Mouse (Mus musculus): ENCODE measurements around the gene Map2k6. TPM values are rescaled to one million over a fixed set of nuclear protein-coding genes. Genes with fewer than 3 reads are reported as not detected.
"Not testable (repeated sequence)": the region's sequence is repeated elsewhere in the genome, so short reads cannot be mapped to it uniquely, and the experiment has no call there.

The Map2k6 gene
- polyA plus RNA-seq (2015; fragmentation: Nextera tagmentation; extraction: Ambion mirVana): 22.9 and 24.9 TPM in 2 replicates

DNA sequence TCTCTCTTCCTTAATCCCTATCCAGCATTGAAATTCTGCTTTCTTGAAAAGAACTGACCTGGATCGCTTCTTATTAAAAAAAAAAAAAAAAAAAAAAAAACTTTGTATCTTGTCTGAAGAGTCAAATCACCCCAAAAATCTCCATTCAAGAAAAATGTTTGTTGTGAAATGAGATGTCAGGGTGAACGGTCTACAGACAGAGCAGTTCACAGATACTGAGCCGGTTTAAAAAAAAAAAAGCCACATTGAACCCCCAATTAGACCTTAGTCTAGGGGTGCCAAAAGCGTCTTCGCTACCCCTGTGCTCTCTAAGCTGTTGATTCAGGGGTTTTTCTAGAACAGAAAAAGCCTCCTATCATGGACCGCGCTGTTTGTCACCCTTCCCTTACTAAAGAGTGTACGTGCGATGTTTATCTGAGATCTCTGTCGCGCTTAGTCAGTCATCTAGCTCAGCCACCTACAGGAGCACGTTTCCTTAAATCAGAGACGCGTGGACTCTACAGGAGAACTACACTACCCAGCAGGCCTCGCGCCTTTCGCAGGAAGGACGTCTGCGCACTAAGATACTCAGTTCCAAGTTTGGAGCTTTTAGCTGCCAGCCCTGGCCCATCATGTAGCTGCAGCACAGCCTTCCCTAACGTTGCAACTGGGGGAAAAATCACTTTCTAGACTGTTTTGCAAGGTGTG, at the start of gene Map2k6:
Gene Map2k6, plus strand, starts transcription at position 570 of the 687 bp plus-strand sequence.
- Histone ChIP-seq H3K36me3 (no peaks in the 10 kb centered on the region), H3K9ac (replicated peaks) (peak within 1 kb of the TSS; percentile 48), H3K4me2 (replicated peaks) (peak within 1 kb of the TSS; percentile 69), H3K9me3 (no peaks in the 10 kb centered on the region), H3K4me3 (replicated peaks) (peak within 1 kb of the TSS; percentile 60), H3K27me3 (peaks cover 9% of the 10 kb centered on the region; the same call in 1 of the 2 replicates), H3K4me1 (replicated peaks) (peaks cover 53% of the 10 kb centered on the region), H3K27ac (no peak within 1 kb of the TSS)
- peak; percentile 94 for ATAC-seq
- 9% methylated on average over 20 of the region's 20 CpGs for WGBS

DNA sequence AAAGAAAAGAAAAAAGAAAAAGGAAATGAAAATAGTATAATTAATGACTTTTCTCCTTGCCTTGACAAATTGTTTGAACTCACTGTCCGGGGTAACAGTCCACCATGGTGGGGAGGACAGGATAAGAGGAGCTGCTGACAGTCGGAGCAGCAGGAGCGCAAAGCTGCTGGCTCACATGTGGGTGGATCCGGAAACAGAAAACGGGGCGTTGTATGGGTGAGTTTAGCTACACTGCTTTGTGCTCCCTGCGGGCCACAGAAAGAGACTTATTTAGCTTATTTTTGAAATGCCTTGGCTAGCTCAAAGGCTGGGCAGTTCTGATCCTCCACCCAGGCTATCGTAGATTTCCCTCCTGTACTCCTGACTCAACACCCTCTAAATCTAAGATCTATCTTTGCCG, 44.7 kb upstream of the Map2k6 start:
- Histone ChIP-seq H3K4me2 (replicated peaks) (no peak overlapping the region), H3K27ac (no peak overlapping the region), H3K4me3 (replicated peaks) (no peak overlapping the region), H3K9ac (replicated peaks) (no peak overlapping the region), H3K27me3 (no peaks in the 10 kb centered on the region), H3K4me1 (replicated peaks) (no peaks in the 10 kb centered on the region), H3K36me3 (no peaks in the 10 kb centered on the region), H3K9me3 (no peaks in the 10 kb centered on the region)
- WGBS: 92% methylated on average over 9 of the region's 9 CpGs
- ATAC-seq: no peak

DNA sequence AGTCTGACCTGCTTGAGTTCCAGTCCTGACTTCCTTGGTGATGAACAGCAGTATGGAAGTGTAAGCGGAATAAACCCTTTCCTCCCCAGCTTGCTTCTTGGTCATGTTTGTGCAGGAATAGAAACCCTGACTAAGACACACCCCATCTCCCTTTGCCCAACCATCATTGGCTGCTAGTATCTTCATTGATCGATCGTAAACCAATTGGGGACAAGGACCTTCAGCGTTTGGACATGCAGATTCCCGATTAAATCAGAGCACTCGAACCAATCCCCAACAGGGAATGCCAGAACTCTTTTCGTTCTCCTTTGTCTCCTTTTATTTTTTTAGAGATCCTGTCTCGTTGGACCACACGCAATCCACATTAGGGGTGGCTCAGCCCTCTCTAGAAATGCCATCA, 43.8 kb upstream of the Map2k6 start:
- not testable (repeated sequence) for H3K27ac ChIP-seq; H3K36me3 ChIP-seq; H3K4me2 ChIP-seq (replicated peaks); H3K4me1 ChIP-seq (replicated peaks); H3K27me3 ChIP-seq; ATAC-seq; H3K9ac ChIP-seq (replicated peaks); H3K4me3 ChIP-seq (replicated peaks); H3K9me3 ChIP-seq
- WGBS: 83% methylated on average over 9 of the region's 9 CpGs

DNA sequence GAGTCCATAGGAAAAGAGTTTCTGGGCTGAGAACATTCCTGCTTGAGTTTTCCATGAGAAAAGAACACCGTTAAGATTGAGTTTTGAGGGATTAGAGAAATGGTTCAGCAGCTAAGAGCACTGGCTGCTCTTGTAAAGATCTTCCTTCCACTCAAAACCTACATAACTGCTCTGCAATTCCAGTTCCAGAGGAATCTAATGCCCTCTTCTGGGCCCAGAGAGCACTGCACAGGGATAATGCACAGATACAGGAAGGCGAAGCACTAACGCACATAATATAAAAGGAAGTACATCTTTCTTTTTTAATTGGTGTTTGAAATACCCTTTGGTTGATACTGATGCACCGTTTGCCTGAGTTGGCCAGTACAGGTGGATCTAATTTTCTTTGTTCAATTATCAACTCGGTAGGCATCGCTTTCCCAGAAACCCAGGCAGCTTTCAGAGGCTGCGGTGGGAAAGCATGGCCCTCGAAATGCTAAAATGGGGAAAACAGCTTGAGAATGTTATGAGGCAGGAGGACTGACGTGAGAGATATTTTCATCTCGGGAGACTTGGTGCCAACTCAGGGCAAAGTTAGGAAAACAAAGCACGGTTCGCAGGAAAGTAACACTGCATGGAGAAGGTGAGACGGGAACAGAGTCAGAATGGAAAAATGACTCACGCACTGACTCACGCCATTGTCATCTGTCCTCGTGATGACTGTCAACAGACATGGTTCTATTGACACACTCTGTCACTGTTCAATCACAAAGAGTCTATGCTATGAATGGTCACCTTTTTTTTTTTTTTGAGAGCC, 41.0 kb upstream of the Map2k6 start:
- Histone ChIP-seq H3K36me3 (no peaks in the 10 kb centered on the region), H3K4me2 (replicated peaks) (no peak overlapping the region), H3K9ac (replicated peaks) (no peak overlapping the region), H3K27me3 (no peaks in the 10 kb centered on the region), H3K27ac (no peak overlapping the region), H3K9me3 (no peaks in the 10 kb centered on the region), H3K4me1 (replicated peaks) (no peaks in the 10 kb centered on the region), H3K4me3 (replicated peaks) (no peak overlapping the region)
- no peak for ATAC-seq
- 75% methylated on average over 16 of the region's 16 CpGs for whole genome bisulfite sequencing

DNA sequence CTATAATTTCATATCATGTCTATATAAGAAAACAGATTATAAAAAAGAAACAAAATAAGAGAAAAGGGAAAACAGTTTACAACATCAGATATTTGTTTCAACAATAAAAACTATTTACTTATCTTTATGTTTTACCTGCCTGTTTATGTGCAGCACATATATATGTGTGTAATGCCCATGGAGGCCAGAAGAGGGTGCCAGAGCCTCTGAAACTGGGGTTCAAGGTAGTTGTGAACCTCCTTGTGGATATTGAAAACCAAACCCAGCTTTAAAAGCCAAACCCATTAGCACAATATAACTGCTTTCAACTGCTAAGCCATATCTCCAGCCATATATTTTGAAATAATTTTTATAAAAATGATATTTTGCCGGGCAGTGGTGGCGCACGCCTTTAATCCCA, 33.9 kb upstream of the Map2k6 start:
- Histone ChIP-seq H3K36me3 (no peaks in the 10 kb centered on the region), H3K4me3 (replicated peaks) (no peak overlapping the region), H3K27me3 (no peaks in the 10 kb centered on the region), H3K27ac (no peak overlapping the region), H3K4me2 (replicated peaks) (no peak overlapping the region), H3K9ac (replicated peaks) (no peak overlapping the region), H3K4me1 (replicated peaks) (no peaks in the 10 kb centered on the region; the same call in 1 of the 2 replicates), H3K9me3 (no peaks in the 10 kb centered on the region)
- ATAC-seq: no peak
- WGBS: 71% methylated on average over 3 of the region's 3 CpGs

DNA sequence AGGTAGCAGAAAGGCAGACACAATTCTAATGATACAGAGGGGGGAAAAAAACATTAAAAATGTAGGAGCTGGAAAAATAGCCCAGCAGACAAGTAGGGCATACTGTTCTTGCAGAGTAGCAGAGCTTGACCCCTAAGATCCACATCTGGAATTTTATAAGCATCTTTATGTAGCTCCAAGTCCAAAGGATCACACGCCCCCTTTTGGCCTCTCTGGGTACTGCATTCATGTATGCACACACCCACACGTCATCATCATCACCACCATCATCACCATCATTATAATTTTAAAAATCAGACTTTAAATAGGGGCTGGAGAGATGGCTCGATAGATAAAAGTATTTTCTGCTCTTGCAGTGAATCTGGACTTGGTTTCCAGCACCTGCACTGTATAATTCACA, 32.0 kb upstream of the Map2k6 start:
- Histone ChIP-seq H3K27ac (no peak overlapping the region), H3K4me2 (replicated peaks) (no peak overlapping the region), H3K27me3 (no peaks in the 10 kb centered on the region), H3K4me1 (replicated peaks) (no peaks in the 10 kb centered on the region; the same call in 1 of the 2 replicates), H3K4me3 (replicated peaks) (no peak overlapping the region), H3K36me3 (no peaks in the 10 kb centered on the region), H3K9me3 (no peaks in the 10 kb centered on the region), H3K9ac (replicated peaks) (no peak overlapping the region)
- 78% methylated on average over 3 of the region's 3 CpGs for WGBS
- ATAC-seq: no peak

DNA sequence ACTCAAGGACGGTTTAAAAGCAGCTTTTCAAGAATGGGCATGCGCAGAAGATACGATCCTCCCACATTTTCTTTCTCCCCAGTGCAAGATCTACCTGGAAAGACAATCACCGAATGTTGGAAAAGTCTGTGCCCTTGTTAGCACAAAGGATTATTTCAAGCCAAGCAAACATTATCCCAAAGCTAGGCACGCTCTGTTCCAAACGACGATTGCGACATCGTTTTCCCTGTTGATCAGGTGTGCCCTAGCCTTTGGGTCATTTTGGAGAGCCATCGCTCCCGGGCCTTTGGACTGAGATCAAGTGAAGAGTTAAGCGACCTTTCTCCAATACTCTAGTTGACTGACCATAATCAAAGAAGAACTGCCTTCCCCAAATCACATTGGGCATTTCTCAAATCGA, 31.3 kb upstream of the Map2k6 start:
- no peak overlapping the region for H3K4me3 ChIP-seq (replicated peaks)
- no peak overlapping the region for H3K9ac ChIP-seq (replicated peaks)
- H3K36me3 ChIP-seq: no peaks in the 10 kb centered on the region
- no peak for ATAC-seq
- no peaks in the 10 kb centered on the region for H3K27me3 ChIP-seq
- no peaks in the 10 kb centered on the region for H3K9me3 ChIP-seq
- H3K4me2 ChIP-seq (replicated peaks): no peak overlapping the region
- 92% methylated on average over 13 of the region's 13 CpGs for WGBS
- no peaks in the 10 kb centered on the region; the same call in 1 of the 2 replicates for H3K4me1 ChIP-seq (replicated peaks)
- no peak overlapping the region for H3K27ac ChIP-seq

DNA sequence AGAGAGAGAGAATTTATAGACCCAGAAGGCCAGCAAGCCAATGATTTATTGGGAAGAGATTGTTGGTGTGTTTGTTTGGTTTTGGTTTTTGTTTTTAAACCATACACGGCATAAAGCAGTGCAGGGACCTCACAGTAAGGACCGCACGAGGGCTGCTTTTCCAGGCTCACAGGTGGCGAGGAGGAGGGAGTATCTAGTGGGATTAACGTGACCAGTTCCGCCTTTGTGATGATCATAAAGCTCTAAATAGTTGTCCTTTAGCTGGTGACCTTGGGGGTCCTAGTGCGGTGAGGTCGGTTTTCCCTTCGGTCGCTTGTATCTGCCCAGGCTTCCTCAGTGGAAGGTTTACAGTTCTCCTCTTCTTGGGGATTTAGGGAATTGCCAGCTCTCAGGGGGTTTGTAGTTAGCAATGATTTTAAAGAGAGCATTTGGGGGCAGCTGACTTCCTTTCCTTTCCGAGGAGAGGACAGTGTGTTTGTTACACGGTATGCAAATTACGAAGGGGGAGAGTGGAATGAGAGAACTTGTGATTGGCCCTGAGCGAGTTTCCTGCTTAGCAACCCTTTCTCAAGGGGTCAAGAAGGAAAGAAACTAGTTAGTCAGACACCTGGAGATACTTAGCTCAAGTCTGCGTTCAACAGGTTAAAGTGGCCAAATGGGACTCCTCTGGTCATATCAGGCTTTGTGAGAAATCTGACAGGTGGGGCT, 29.5 kb upstream of the Map2k6 start:
- Histone ChIP-seq H3K27ac (no peak overlapping the region), H3K4me3 (replicated peaks) (no peak overlapping the region), H3K36me3 (no peaks in the 10 kb centered on the region), H3K4me2 (replicated peaks) (no peak overlapping the region), H3K9me3 (no peaks in the 10 kb centered on the region), H3K27me3 (no peaks in the 10 kb centered on the region), H3K4me1 (replicated peaks) (no peaks in the 10 kb centered on the region; the same call in 1 of the 2 replicates), H3K9ac (replicated peaks) (no peak overlapping the region)
- 25% methylated on average over 15 of the region's 15 CpGs for WGBS
- no peak for ATAC-seq

DNA sequence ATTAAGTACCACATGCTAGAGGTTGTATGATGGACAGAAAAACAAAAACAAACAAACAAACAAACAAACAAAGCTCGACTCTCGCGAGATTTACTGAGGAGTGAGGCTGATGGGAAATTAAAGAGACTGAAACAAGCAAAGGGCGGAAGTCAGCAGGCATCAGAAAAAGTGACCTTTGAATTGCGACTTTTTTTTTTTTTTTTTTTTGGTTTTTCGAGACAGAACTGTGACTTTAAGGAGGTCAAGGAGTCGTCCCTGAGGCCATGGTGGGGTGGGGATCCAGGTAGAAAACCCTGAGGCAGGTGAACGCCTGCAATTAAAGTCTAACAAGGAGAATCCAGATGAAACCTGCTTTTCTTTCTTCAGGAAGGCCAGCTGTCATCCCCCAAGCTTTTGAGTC, 27.1 kb upstream of the Map2k6 start:
- Histone ChIP-seq H3K36me3 (no peaks in the 10 kb centered on the region), H3K27ac (no peak overlapping the region), H3K9ac (replicated peaks) (no peak overlapping the region), H3K9me3 (no peaks in the 10 kb centered on the region), H3K27me3 (no peaks in the 10 kb centered on the region), H3K4me2 (replicated peaks) (no peak overlapping the region), H3K4me1 (replicated peaks) (no peaks in the 10 kb centered on the region; the same call in 1 of the 2 replicates), H3K4me3 (replicated peaks) (no peak overlapping the region)
- 68% methylated on average over 8 of the region's 8 CpGs for WGBS
- ATAC-seq: no peak

DNA sequence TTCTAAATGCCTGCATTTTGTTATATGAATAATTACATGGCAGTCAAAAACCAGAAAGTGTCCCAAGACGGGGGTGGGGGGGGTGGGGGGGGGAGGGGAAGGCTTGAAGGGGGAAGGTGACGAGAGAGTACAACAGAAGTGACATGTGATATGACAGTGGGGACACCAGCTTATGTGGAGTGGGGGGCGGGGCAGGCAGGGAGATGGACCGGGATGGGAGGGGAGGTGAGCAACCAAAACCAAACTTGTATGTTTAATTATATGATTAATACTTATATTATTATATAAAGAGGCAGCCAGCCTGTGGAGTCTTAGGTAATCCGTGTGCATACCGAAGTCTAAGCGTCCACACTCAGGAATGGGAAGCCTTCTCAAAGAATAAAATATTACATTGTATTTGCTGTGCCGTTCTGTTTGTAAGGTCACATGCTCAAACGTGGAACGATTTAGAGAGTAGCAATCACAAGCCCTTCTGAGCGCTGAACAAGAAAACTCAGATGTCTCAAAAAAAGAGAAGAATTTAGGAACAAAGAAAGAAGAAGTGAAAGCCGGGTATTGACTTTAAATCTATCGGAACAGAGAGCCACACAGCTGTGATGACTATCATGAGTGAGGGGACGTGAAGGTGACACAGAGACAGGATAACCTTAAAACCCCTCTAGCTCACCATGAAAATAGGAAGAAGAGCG, 26.5 kb upstream of the Map2k6 start:
- H3K27me3 ChIP-seq: no peaks in the 10 kb centered on the region
- no peaks in the 10 kb centered on the region; the same call in 1 of the 2 replicates for H3K4me1 ChIP-seq (replicated peaks)
- no peak overlapping the region for H3K4me2 ChIP-seq (replicated peaks)
- no peak overlapping the region for H3K9ac ChIP-seq (replicated peaks)
- no peak overlapping the region for H3K4me3 ChIP-seq (replicated peaks)
- 80% methylated on average over 15 of the region's 15 CpGs for WGBS
- H3K36me3 ChIP-seq: no peaks in the 10 kb centered on the region
- H3K27ac ChIP-seq: no peak overlapping the region
- no peaks in the 10 kb centered on the region for H3K9me3 ChIP-seq
- ATAC-seq: no peak

DNA sequence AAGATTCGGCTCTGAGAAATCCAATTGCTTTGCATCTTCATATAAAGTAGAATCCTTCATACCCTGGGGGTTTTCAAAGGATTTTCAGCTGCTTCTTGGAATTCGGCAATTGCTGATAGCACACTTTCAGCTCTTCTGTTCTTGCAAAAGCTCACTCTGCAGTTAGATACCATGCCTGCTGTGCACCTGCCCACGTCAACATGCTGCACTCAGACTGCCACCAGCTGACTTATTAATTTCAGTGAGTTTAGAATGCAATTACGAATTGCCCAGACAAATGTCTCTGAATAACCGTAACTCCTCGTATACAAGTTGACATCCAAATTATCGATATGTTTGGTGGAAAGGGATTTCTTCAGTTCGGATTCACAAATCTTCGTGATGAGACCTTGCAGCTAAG, 24.9 kb upstream of the Map2k6 start:
- H3K9ac ChIP-seq (replicated peaks): no peak overlapping the region
- H3K4me3 ChIP-seq (replicated peaks): no peak overlapping the region
- WGBS: 84% methylated on average over 9 of the region's 9 CpGs
- no peaks in the 10 kb centered on the region; the same call in 1 of the 2 replicates for H3K4me1 ChIP-seq (replicated peaks)
- ATAC-seq: no peak
- H3K4me2 ChIP-seq (replicated peaks): no peak overlapping the region
- H3K27me3 ChIP-seq: 0 out of 2 replicates have a peak, but pooled peaks cover 2% of the 10 kb centered on the region
- no peaks in the 10 kb centered on the region for H3K36me3 ChIP-seq
- H3K27ac ChIP-seq: no peak overlapping the region
- H3K9me3 ChIP-seq: no peaks in the 10 kb centered on the region

Data from midbrain, embryonic 13.5 days (tissue).